Mouse (Mus musculus): ENCODE data around the gene H60b.

- TF ChIP-seq USF1 (IDR thresholded peaks at IDR 0.05; ENCODE audit: low read depth, low read length) (no peak), POLR2A (IDR thresholded peaks at IDR 0.05; ENCODE audit: low read depth, low read length) (peak; percentile 85)
Measured at GRCm38 (mm10) chr10:22306452-22306851, 148.1 kb downstream of the H60b start.
